Mouse (Mus musculus) midbrain, embryonic 15.5 days (tissue): ENCODE measurements around the gene Eva1b. TPM values are rescaled to one million over a fixed set of nuclear protein-coding genes. Genes with fewer than 3 reads are reported as not detected.

Experiments
- ATAC-seq: fragments of 200-750 bp; cut with Nextera tagmentation; replicated peaks from 2 replicates; pipeline ENCODE4 v1.8.0; 2017; ENCODE audit warnings: moderate TSS enrichment
- H3K27ac ChIP-seq: fragments of 300-500 bp; sonication (generic); 2 replicates; pipeline ENCODE4 v1.5.1; 2015; ENCODE audit warnings: mild to moderate bottlenecking, inconsistent platforms
- H3K27me3 ChIP-seq: fragments of 300-500 bp; sonication (generic); replicated peaks from 2 replicates; pipeline ENCODE4 v1.6.1; 2015; ENCODE audit warnings: inconsistent platforms
- H3K36me3 ChIP-seq: fragments of 300-500 bp; sonication (generic); replicated peaks from 2 replicates; pipeline ENCODE4 v1.6.1; 2015; ENCODE audit warnings: inconsistent platforms
- H3K4me1 ChIP-seq: fragments of 300-500 bp; sonication (generic); 2 replicates; pipeline ENCODE4 v1.6.1; 2015; ENCODE audit warnings: inconsistent platforms
- H3K4me2 ChIP-seq: fragments of 300-500 bp; sonication (generic); 2 replicates; pipeline ENCODE4 v1.6.1; 2015; ENCODE audit warnings: inconsistent platforms, mild to moderate bottlenecking, moderate library complexity
- H3K4me3 ChIP-seq: fragments of 300-500 bp; sonication (generic); 2 replicates; pipeline ENCODE4 v1.5.1; 2015; ENCODE audit warnings: mild to moderate bottlenecking, inconsistent platforms
- H3K9ac ChIP-seq: fragments of 300-500 bp; sonication (generic); 2 replicates; pipeline ENCODE4 v1.6.1; 2015; ENCODE audit warnings: mild to moderate bottlenecking, inconsistent platforms
- H3K9me3 ChIP-seq: fragments of 300-500 bp; sonication (generic); 2 replicates; pipeline ENCODE4 v1.6.1; 2016; ENCODE audit warnings: inconsistent platforms
- WGBS: fragments of 180-500 bp; shearing (Covaris S2); methylation state at CpG from one replicate; pipeline ENCODE4 v1.1.7; 2015; ENCODE audit warnings: mixed read lengths; 5-methylcytosine and 5-hydroxymethylcytosine counted together
- polyA plus RNA-seq: library from polyadenylated mRNA; unstranded; fragments of >200 nt; fragmentation: Nextera tagmentation; extraction: Ambion mirVana; gene quantifications from 2 replicates; pipeline ENCODE4 v1.2.1, GENCODE M21; 2015

Gene Eva1b
- polyA plus RNA-seq, 1 experiment from 2014 or later, result 12.0 TPM

- Histone ChIP-seq H3K9me3 (no peaks in the 10 kb centered on the region), H3K27ac (peak overlapping the region; percentile 72), H3K4me2 (0 out of 2 replicates have a peak overlapping the region, but pooled peaks have one; percentile 3), H3K36me3 (no peaks in the 10 kb centered on the region), H3K4me3 (no peak overlapping the region), H3K27me3 (no peaks in the 10 kb centered on the region), H3K4me1 (peaks cover 54% of the 10 kb centered on the region), H3K9ac (0 out of 2 replicates have a peak overlapping the region, but pooled peaks have one; percentile 7)
- 7% methylated on average over 12 of the region's 12 CpGs for WGBS
- peak; percentile 46 for ATAC-seq
Measured at GRCm38 (mm10) chr4:126110374-126111152, 37.0 kb upstream of the Eva1b start.

DNA sequence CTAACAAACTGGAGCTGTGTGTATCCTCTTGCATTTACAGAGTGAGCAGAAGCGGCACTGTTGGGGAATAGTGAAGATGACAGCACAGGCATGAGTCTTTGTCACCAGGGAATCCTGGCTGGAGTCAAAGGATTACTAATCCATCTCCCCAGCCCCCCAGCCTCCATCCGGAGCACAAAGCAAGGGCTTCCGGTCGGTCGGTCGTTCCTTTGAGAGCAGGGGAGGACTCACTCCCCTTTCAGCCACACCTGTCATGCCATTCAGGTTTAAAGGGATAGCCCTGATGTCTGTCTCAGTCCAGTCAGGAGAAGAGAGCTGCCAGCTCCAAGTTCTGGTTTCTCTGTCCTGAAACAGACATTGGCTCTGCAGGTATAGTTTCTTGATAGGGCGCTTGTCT is 36.4 kb upstream of the Eva1b start:
- 14% methylated on average over 7 of the region's 7 CpGs for WGBS
- Histone ChIP-seq H3K27ac (peak overlapping the region; percentile 72), H3K27me3 (no peaks in the 10 kb centered on the region), H3K4me3 (no peak overlapping the region), H3K4me2 (0 out of 2 replicates have a peak overlapping the region, but pooled peaks have one; percentile 3), H3K9me3 (no peaks in the 10 kb centered on the region), H3K36me3 (no peaks in the 10 kb centered on the region), H3K9ac (0 out of 2 replicates have a peak overlapping the region, but pooled peaks have one; percentile 7), H3K4me1 (peaks cover 48% of the 10 kb centered on the region)
- no peak for ATAC-seq

GRCm38 (mm10) chr4:126113243-126113642 is 34.3 kb upstream of the Eva1b start:
- 77% methylated on average over 4 of the region's 4 CpGs for WGBS
- no peaks in the 10 kb centered on the region for H3K36me3 ChIP-seq
- ATAC-seq, result no peak
- H3K4me2 ChIP-seq, result no peak overlapping the region
- H3K27ac ChIP-seq, result no peak overlapping the region
- no peak overlapping the region for H3K9ac ChIP-seq
- peaks cover 32% of the 10 kb centered on the region for H3K4me1 ChIP-seq
- H3K4me3 ChIP-seq, result no peak overlapping the region
- H3K27me3 ChIP-seq, result no peaks in the 10 kb centered on the region
- no peaks in the 10 kb centered on the region for H3K9me3 ChIP-seq

- no peaks in the 10 kb centered on the region for H3K36me3 ChIP-seq
- no peaks in the 10 kb centered on the region for H3K27me3 ChIP-seq
- no peak for ATAC-seq
- no peak overlapping the region for H3K9ac ChIP-seq
- H3K4me3 ChIP-seq, result no peak overlapping the region
- peaks cover 25% of the 10 kb centered on the region for H3K4me1 ChIP-seq
- H3K4me2 ChIP-seq, result no peak overlapping the region
- no peak overlapping the region for H3K27ac ChIP-seq
- H3K9me3 ChIP-seq, result no peaks in the 10 kb centered on the region
- 19% methylated on average over 6 of the region's 6 CpGs for WGBS
Measured at GRCm38 (mm10) chr4:126113943-126114342, 33.6 kb upstream of the Eva1b start.

- Histone ChIP-seq H3K4me2 (no peak overlapping the region), H3K9me3 (no peaks in the 10 kb centered on the region), H3K4me3 (no peak overlapping the region), H3K27ac (no peak overlapping the region), H3K36me3 (no peaks in the 10 kb centered on the region), H3K9ac (no peak overlapping the region), H3K4me1 (peaks cover 14% of the 10 kb centered on the region), H3K27me3 (no peaks in the 10 kb centered on the region)
- 89% methylated on average over 9 of the region's 9 CpGs for WGBS
- ATAC-seq, result no peak
Measured at GRCm38 (mm10) chr4:126115411-126115810, 32.1 kb upstream of the Eva1b start.

DNA sequence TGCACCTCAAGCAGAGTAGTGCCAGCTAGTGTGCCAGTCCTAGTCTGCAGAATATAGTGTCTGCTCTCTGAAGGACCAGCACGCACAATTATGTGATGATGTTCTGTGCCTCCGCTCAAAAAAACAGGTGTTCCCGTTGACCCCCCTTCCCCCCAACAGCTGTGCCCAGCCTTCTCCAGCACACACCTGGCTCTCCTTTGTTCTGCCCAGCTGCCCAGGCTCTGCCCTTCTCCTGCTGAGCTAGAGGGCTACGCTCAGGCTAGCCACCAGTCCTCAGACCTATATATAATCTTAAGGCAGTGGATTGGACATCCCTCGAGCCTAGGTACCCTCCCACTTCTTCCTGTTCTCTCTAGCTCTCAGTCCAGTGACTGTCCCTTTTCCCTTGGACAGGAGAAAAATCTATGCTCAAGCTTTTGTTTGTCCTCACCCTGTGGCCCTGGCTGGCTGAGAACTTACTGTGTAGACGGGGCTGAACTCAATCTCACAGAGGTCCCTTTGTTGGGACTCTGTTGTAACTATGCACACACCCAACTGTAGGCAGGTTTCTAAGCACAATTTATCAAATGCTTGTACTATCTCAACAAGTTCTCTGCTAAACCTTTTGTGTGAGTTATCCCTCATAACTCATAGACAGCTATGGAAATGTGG is 31.5 kb upstream of the Eva1b start:
- H3K9me3 ChIP-seq, result no peaks in the 10 kb centered on the region
- H3K27me3 ChIP-seq, result no peaks in the 10 kb centered on the region
- ATAC-seq, result no peak
- no peak overlapping the region for H3K4me2 ChIP-seq
- H3K4me1 ChIP-seq, result peaks cover 8% of the 10 kb centered on the region
- peaks cover 3% of the 10 kb centered on the region for H3K36me3 ChIP-seq
- H3K9ac ChIP-seq, result no peak overlapping the region
- no peak overlapping the region for H3K4me3 ChIP-seq
- no peak overlapping the region for H3K27ac ChIP-seq
- 79% methylated on average over 6 of the region's 6 CpGs for WGBS

DNA sequence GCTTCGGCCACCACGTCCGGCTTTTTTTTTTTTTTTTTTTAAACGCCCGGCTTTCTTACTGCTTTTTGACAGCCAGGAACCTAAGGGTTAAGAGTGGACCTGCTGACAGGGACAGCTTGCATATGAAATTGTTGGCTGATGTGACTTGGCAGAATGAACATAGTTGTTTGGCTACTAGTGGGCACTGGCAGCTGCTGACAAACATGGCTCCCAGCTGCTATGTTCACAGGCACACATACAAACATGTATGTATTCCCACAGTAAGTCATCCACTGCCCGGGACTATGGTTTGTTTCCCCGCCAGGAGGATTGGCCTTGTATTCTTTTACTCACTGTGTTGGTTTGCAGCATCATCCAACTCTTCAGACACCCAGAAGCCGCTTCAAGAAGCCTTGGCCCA is 30.4 kb upstream of the Eva1b start:
- Histone ChIP-seq H3K4me1 (no peaks in the 10 kb centered on the region), H3K27ac (no peak overlapping the region), H3K4me3 (no peak overlapping the region), H3K9ac (no peak overlapping the region), H3K9me3 (no peaks in the 10 kb centered on the region), H3K4me2 (no peak overlapping the region), H3K36me3 (peaks cover 3% of the 10 kb centered on the region), H3K27me3 (no peaks in the 10 kb centered on the region)
- no peak for ATAC-seq
- WGBS, result 86% methylated on average over 8 of the region's 8 CpGs

DNA sequence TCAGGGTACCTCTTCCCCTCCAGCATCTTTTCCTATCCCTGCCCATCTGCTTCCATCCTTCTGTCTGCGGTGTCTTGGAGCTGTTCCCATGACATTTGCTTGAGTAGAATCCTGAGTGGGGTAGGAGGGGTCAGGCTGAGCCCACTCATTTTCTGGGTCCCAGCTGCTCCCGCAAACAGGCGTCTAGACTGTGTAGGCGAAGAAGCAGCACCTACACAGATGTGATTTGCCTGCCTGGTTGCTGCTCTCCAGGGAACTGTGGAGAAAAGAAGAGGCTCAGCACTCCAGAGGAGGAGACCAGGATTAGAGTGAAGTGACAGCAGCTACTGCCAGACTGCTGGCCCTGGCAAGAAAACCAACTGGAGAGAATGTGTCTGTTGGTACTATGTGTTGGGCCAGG is 28.9 kb upstream of the Eva1b start:
- whole genome bisulfite sequencing, result 70% methylated on average over 4 of the region's 4 CpGs
- Histone ChIP-seq H3K27me3 (no peaks in the 10 kb centered on the region), H3K4me1 (no peaks in the 10 kb centered on the region), H3K36me3 (peaks cover 3% of the 10 kb centered on the region), H3K4me2 (no peak overlapping the region), H3K27ac (no peak overlapping the region), H3K9ac (no peak overlapping the region), H3K9me3 (no peaks in the 10 kb centered on the region), H3K4me3 (no peak overlapping the region)
- ATAC-seq, result no peak; the same call in 1 of the 2 replicates

DNA sequence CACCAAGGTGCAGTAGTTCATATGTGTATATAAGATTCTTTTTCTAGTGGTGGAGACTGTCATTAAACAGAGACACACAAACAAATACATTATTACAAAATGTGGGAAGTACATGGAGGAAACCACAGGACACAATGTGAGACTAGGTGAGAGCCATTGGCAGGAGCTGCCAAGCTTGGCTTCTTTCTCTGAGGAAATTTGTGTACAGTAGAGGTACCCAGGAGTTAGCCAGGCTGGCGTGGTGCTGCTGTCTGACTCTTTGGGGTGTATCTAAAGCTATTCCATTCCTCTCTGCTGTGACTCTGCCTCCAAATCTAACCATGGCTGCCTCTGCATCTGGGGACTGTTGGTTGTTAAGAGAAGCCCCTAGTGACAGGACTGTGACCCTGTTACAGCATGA is 28.5 kb upstream of the Eva1b start:
- Histone ChIP-seq H3K9me3 (no peaks in the 10 kb centered on the region), H3K27ac (no peak overlapping the region), H3K4me3 (no peak overlapping the region), H3K4me1 (no peaks in the 10 kb centered on the region), H3K4me2 (no peak overlapping the region), H3K9ac (no peak overlapping the region), H3K27me3 (no peaks in the 10 kb centered on the region), H3K36me3 (peaks cover 3% of the 10 kb centered on the region)
- no peak for ATAC-seq
- WGBS, result 100% methylated on average over 1 of the region's 1 CpGs

DNA sequence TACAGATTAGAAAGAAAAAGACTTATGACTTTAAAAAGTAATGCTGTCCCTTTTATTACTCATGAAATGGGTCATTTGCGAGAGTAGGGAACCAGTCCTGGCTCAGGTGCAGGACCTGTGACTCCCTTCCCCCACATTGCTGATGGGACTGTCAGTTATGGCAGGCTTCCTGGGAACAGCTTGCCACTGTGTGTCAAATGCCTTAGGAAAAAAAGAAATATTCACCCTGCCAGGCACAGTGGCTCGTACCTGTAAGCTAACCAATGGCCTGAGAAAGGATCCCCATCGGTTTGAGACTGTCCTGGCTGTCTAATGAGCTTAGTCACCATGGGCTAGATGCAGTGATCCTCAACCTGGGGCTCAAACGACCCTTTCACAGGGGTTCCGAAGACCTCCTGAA is 27.5 kb upstream of the Eva1b start:
- no peak for ATAC-seq
- Histone ChIP-seq H3K36me3 (peaks cover 10% of the 10 kb centered on the region), H3K4me1 (no peaks in the 10 kb centered on the region), H3K4me2 (no peak overlapping the region), H3K9ac (no peak overlapping the region), H3K9me3 (no peaks in the 10 kb centered on the region), H3K27me3 (no peaks in the 10 kb centered on the region), H3K4me3 (no peak overlapping the region), H3K27ac (no peak overlapping the region)
- 92% methylated on average over 5 of the region's 5 CpGs for WGBS

DNA sequence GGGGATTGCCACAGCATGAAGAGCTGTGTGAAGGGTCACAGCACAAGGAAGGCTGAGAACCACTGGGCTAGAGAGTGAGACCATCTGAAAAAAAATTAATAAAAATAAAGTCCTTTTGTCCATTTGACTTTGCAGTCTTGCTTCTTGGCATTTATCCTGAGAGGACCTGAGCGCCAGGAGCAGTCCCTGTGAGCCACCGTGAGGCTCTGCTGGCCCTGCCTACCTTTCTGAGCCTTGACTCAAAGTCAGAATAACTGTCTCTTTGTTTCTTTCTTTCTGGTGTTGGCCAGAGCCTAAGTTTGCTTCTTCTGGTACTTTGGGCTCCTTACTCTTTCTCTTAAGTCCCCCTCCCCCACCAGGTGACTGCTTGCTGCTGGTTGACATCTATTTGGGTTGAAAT is 27.0 kb upstream of the Eva1b start:
- Histone ChIP-seq H3K4me3 (no peak overlapping the region), H3K27ac (no peak overlapping the region), H3K9ac (no peak overlapping the region), H3K4me2 (no peak overlapping the region), H3K9me3 (no peaks in the 10 kb centered on the region), H3K27me3 (no peaks in the 10 kb centered on the region), H3K4me1 (no peaks in the 10 kb centered on the region), H3K36me3 (peaks cover 15% of the 10 kb centered on the region)
- ATAC-seq, result no peak
- 96% methylated on average over 2 of the region's 2 CpGs for WGBS

DNA sequence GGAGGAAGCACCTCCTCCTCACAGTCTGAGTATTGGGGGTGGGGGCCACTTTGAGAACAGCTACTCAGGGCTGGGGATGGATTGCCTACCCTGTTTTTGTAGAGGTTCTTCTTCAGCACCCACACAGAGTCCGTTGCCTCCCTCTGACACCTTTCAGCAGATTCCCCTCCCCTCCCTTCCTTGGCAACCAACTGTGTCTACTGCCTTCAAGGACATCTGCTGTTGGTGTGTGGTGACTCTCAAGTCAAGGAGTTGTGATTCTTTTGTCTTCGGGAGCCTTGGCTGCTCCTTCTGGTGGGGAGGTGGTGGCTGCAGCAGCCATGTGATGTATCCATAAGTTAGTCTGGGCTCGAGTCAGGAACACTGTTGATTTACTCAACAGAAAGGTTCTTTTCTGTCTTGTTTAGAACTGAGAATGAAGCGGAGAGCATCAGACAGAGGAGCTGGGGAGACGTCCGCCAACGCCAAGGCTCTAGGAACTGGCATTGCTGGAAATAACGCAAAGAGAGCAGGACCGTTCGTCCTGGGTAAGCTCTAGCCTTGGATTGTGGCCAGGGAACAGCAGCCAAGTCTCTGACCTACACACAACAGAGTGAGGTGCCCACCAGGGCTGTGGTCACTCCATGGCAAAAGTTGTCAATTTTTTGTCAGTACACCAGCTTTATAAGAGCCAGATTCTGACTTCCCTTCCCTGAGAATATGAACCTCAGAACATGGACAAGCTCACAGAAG is 24.1 kb upstream of the Eva1b start:
- H3K36me3 ChIP-seq, result peaks cover 22% of the 10 kb centered on the region
- ATAC-seq, result no peak

More for the DNA sequence above, 24.1 kb upstream of the Eva1b start:
- Histone ChIP-seq H3K27ac (no peak overlapping the region), H3K4me2 (no peak overlapping the region), H3K9me3 (no peaks in the 10 kb centered on the region), H3K4me3 (no peak overlapping the region), H3K27me3 (no peaks in the 10 kb centered on the region), H3K4me1 (no peaks in the 10 kb centered on the region), H3K9ac (no peak overlapping the region)
- WGBS, result 87% methylated on average over 10 of the region's 10 CpGs
